Mouse (Mus musculus): ENCODE measurements around the gene Stmnd1. TPM values are rescaled to one million over a fixed set of nuclear protein-coding genes. Genes with fewer than 3 reads are reported as not detected.

The Stmnd1 gene
- polyA plus RNA-seq, 1 experiment from 2014 or later, result 0.23 TPM

DNA sequence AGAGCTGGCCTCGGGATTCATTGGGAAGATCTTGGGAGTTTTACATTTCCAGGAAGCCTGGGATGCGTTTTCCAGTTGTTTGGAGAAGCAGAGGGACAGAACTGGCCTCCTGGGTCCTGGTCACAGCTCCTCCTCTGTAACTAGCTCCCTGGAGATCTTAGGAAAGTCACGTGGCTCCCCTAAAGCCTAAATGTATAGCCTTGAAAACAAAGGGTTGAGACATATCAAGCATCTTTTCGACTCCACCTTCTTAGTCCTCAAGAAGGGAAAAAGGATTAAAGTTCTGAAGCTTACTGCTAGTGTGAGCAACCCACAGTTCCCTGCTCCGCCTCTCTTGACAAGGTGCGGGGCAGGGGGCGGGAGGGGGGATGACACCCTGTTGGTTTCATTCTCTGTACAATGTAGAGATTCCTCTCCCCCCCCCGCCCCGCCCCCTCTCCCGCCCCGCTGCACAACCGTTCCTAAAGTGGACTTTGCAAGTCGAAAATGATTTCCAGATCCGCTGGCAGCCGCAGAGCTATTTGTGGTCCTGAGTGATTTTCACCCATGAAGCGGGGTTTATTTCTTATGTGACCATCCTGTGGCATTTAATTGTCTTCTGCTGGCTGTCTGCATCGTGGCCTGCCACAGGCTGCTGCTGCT, 589 bp upstream of the Stmnd1 start:
- Histone ChIP-seq H3K27me3 (replicated peaks; ENCODE audit: control insufficient read depth, insufficient read depth, low read length) (no peaks in the 10 kb centered on the region), H3K4me3 (ENCODE audit: low read length) (no peak overlapping the region), H3K9me3 (ENCODE audit: control insufficient read depth, low read length) (no peaks in the 10 kb centered on the region), H3K27ac (ENCODE audit: low read depth, low read length) (no peak overlapping the region), H3K4me2 (ENCODE audit: low read length) (peak overlapping the region; percentile 36), H3K36me3 (ENCODE audit: control insufficient read depth, insufficient read depth, low read length) (no peaks in the 10 kb centered on the region), H3K4me1 (ENCODE audit: control insufficient read depth, insufficient read depth, low read depth, low read length) (peaks cover 7% of the 10 kb centered on the region; the same call in 1 of the 2 replicates), H3K9ac (ENCODE audit: low read depth, low read length) (0 out of 2 replicates have a peak overlapping the region, but pooled peaks have one; percentile 10)
- WGBS, result 8% methylated on average over 17 of the region's 17 CpGs
- ATAC-seq, result no peak

DNA sequence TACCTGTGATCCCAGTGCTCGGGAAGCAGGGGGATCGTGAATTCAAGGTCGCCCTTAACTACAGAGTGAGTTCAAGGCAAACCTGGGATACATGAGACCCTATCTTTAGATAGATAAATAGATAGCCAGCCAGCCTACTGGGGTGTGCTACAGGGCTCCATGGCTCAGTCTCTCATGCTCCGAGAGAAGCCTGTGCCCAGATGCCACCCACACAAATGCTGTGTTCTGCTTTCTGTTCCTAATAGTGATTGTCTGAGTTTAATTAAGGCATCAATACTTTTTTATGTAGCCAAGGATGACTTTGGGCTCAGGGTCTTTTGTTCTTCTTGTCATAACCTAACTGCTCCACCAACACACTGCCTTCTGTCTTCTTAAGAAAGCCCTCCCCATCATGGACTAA, 2.2 kb downstream of the Stmnd1 start:
- Histone ChIP-seq H3K4me3 (ENCODE audit: low read length) (no peak overlapping the region), H3K4me1 (ENCODE audit: control insufficient read depth, insufficient read depth, low read depth, low read length) (peaks cover 3% of the 10 kb centered on the region; the same call in 1 of the 2 replicates), H3K27me3 (replicated peaks; ENCODE audit: control insufficient read depth, insufficient read depth, low read length) (no peaks in the 10 kb centered on the region), H3K27ac (ENCODE audit: low read depth, low read length) (no peak overlapping the region), H3K9ac (ENCODE audit: low read depth, low read length) (no peak overlapping the region), H3K36me3 (ENCODE audit: control insufficient read depth, insufficient read depth, low read length) (no peaks in the 10 kb centered on the region), H3K9me3 (ENCODE audit: control insufficient read depth, low read length) (no peaks in the 10 kb centered on the region), H3K4me2 (ENCODE audit: low read length) (no peak overlapping the region)
- ATAC-seq, result no peak
- 99% methylated on average over 4 of the region's 4 CpGs for WGBS

DNA sequence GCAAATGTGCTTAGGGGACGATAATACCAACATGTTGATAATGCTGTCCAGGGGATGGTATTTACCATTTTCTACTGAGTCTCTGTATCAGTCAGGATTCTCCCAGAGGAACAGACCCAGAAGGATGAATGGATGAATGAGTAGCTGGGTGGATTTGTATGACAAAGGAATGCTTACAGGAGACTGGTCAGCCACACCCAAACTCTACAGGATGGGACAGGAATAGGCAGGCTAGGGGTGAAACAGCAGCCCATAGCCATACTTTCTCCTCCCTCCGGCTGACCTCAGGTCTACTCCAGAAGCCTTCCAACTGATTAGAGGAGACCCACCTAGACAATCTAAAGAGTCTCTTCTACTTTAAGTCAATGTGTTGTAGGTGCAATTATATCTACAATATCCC, 9.0 kb downstream of the Stmnd1 start:
- ATAC-seq, result no peak
- WGBS, result 95% methylated on average over 2 of the region's 2 CpGs
- Histone ChIP-seq H3K9ac (ENCODE audit: low read depth, low read length) (no peak overlapping the region), H3K4me2 (ENCODE audit: low read length) (no peak overlapping the region), H3K9me3 (ENCODE audit: control insufficient read depth, low read length) (0 out of 2 replicates have a peak, but pooled peaks cover 2% of the 10 kb centered on the region), H3K4me3 (ENCODE audit: low read length) (no peak overlapping the region), H3K4me1 (ENCODE audit: control insufficient read depth, insufficient read depth, low read depth, low read length) (no peaks in the 10 kb centered on the region), H3K27ac (ENCODE audit: low read depth, low read length) (no peak overlapping the region), H3K36me3 (ENCODE audit: control insufficient read depth, insufficient read depth, low read length) (no peaks in the 10 kb centered on the region), H3K27me3 (replicated peaks; ENCODE audit: control insufficient read depth, insufficient read depth, low read length) (no peaks in the 10 kb centered on the region)

DNA sequence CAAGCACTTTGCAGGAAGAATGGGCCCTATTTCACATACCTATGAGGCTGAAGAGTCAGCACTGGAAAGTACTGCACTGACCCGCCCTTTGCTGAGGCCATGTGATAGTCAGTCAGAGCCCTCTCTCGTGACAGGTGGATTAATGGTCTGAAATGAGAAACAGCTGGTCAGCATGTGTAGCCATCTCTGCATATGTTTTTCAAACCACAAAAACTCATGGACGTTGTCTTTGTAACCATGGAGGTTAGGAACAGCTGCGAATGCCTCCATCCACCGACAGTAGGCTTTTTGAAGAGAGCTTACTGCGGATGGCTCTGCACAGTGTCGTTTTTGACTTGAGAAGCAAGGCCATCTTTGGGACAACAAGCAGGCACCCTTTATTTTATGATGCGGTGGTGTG, 14.3 kb downstream of the Stmnd1 start:
- Histone ChIP-seq H3K9me3 (ENCODE audit: control insufficient read depth, low read length) (0 out of 2 replicates have a peak, but pooled peaks cover 2% of the 10 kb centered on the region), H3K36me3 (ENCODE audit: control insufficient read depth, insufficient read depth, low read length) (no peaks in the 10 kb centered on the region), H3K4me2 (ENCODE audit: low read length) (no peak overlapping the region), H3K27ac (ENCODE audit: low read depth, low read length) (no peak overlapping the region), H3K4me1 (ENCODE audit: control insufficient read depth, insufficient read depth, low read depth, low read length) (no peaks in the 10 kb centered on the region), H3K4me3 (ENCODE audit: low read length) (no peak overlapping the region), H3K9ac (ENCODE audit: low read depth, low read length) (no peak overlapping the region), H3K27me3 (replicated peaks; ENCODE audit: control insufficient read depth, insufficient read depth, low read length) (no peaks in the 10 kb centered on the region)
- ATAC-seq, result no peak
- whole genome bisulfite sequencing, result 77% methylated on average over 8 of the region's 8 CpGs

DNA sequence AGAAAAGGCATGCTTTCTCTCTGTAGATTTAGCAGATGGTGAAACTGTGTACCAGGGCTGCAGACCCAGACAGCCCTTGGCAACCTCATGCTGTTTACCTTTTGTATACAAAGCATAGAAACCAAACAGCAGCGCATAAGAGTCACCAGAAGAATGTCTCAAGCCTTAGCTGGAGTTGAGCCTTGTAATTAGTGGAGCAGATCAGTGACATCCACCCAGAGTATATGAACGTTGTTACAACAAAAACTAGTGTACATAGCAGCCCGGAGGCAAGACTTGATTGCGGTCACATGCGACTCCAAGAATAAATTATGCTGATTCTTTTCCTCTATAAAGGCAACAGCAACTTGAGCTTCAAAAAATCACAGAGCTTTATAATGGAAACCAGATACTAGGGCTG, 14.9 kb downstream of the Stmnd1 start:
- WGBS, result 81% methylated on average over 5 of the region's 5 CpGs

DNA sequence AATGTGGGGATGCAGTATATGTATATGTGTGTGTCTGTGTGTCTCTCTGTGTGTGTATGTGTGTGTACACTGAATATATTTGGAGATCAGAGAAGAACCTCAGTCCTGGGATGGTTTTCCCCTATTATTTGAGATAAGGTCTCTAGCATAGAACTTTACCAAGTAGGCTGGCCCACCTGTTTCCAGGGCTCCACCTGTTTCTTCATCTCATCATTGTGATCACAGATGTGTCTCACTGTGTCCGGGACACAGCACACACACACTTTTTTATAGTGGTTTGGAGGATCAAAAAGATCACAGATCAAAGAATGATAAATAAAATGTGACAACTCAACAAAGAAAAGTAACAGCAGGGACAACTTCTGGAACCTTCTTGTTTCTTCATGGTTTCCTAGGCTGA, 17.0 kb downstream of the Stmnd1 start:
- no peak for ATAC-seq
- WGBS, result 74% methylated on average over 1 of the region's 1 CpGs
- no peaks in the 10 kb centered on the region for H3K27me3 ChIP-seq (replicated peaks; ENCODE audit: control insufficient read depth, insufficient read depth, low read length)

More for the DNA sequence above, 14.9 kb downstream of the Stmnd1 start:
- H3K36me3 ChIP-seq (ENCODE audit: control insufficient read depth, insufficient read depth, low read length), result no peaks in the 10 kb centered on the region
- H3K27ac ChIP-seq (ENCODE audit: low read depth, low read length), result no peak overlapping the region
- ATAC-seq, result no peak
- H3K4me3 ChIP-seq (ENCODE audit: low read length), result no peak overlapping the region
- no peaks in the 10 kb centered on the region for H3K4me1 ChIP-seq (ENCODE audit: control insufficient read depth, insufficient read depth, low read depth, low read length)
- 0 out of 2 replicates have a peak, but pooled peaks cover 2% of the 10 kb centered on the region for H3K9me3 ChIP-seq (ENCODE audit: control insufficient read depth, low read length)
- H3K27me3 ChIP-seq (replicated peaks; ENCODE audit: control insufficient read depth, insufficient read depth, low read length), result no peaks in the 10 kb centered on the region
- H3K9ac ChIP-seq (ENCODE audit: low read depth, low read length), result no peak overlapping the region
- no peak overlapping the region for H3K4me2 ChIP-seq (ENCODE audit: low read length)

DNA sequence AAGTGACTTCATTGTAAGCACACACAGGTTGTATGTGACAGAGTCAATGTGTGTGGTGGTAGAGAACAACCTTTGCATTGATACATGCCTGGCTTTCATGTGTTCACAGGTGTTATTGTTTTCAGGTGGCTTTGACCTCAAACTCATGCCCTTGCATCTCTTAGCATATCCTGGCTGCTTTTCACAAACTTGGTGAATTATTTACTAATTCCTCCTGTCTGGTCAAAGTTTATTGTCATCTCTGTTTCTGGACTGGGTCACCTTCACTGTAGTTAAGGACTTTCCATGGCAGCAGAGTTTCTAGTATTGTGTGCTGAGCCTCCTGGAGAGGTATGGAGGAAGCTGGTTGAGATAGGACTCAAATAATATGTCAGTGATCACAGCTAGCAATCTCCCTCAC, 20.8 kb downstream of the Stmnd1 start:
- Histone ChIP-seq H3K27ac (ENCODE audit: low read depth, low read length) (no peak overlapping the region), H3K36me3 (ENCODE audit: control insufficient read depth, insufficient read depth, low read length) (no peaks in the 10 kb centered on the region), H3K27me3 (replicated peaks; ENCODE audit: control insufficient read depth, insufficient read depth, low read length) (no peaks in the 10 kb centered on the region), H3K4me1 (ENCODE audit: control insufficient read depth, insufficient read depth, low read depth, low read length) (no peaks in the 10 kb centered on the region), H3K9me3 (ENCODE audit: control insufficient read depth, low read length) (no peaks in the 10 kb centered on the region), H3K4me3 (ENCODE audit: low read length) (no peak overlapping the region), H3K9ac (ENCODE audit: low read depth, low read length) (no peak overlapping the region), H3K4me2 (ENCODE audit: low read length) (no peak overlapping the region)
- no peak for ATAC-seq

More for the DNA sequence above, 17.0 kb downstream of the Stmnd1 start:
- no peak overlapping the region for H3K27ac ChIP-seq (ENCODE audit: low read depth, low read length)
- no peaks in the 10 kb centered on the region for H3K4me1 ChIP-seq (ENCODE audit: control insufficient read depth, insufficient read depth, low read depth, low read length)
- H3K4me2 ChIP-seq (ENCODE audit: low read length), result no peak overlapping the region
- H3K36me3 ChIP-seq (ENCODE audit: control insufficient read depth, insufficient read depth, low read length), result no peaks in the 10 kb centered on the region
- no peak overlapping the region for H3K9ac ChIP-seq (ENCODE audit: low read depth, low read length)
- H3K4me3 ChIP-seq (ENCODE audit: low read length), result no peak overlapping the region
- H3K9me3 ChIP-seq (ENCODE audit: control insufficient read depth, low read length), result no peaks in the 10 kb centered on the region

DNA sequence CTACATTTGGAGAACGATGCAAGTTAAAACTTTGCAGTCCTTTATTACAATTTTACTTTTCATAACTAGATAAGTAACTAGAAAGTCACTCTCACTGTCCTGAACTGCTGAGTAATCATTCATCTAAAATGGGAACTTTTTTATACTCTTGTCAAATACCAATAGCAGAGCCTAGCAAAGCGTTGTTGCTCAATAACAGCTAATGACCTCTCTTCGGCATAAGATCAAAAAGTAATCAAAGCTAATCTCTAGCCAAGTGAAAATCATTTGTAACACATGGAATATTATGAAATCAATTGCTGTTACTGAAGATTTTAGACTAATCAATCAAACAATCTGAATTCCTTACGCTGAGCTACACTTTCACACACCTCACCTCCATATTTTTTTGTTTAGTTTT, 24.2 kb downstream of the Stmnd1 start:
- Histone ChIP-seq H3K9me3 (ENCODE audit: control insufficient read depth, low read length) (no peaks in the 10 kb centered on the region), H3K4me1 (ENCODE audit: control insufficient read depth, insufficient read depth, low read depth, low read length) (no peaks in the 10 kb centered on the region), H3K4me3 (ENCODE audit: low read length) (no peak overlapping the region), H3K27ac (ENCODE audit: low read depth, low read length) (no peak overlapping the region), H3K9ac (ENCODE audit: low read depth, low read length) (no peak overlapping the region), H3K36me3 (ENCODE audit: control insufficient read depth, insufficient read depth, low read length) (no peaks in the 10 kb centered on the region), H3K4me2 (ENCODE audit: low read length) (no peak overlapping the region), H3K27me3 (replicated peaks; ENCODE audit: control insufficient read depth, insufficient read depth, low read length) (no peaks in the 10 kb centered on the region)
- 92% methylated on average over 4 of the region's 4 CpGs for WGBS
- no peak for ATAC-seq

DNA sequence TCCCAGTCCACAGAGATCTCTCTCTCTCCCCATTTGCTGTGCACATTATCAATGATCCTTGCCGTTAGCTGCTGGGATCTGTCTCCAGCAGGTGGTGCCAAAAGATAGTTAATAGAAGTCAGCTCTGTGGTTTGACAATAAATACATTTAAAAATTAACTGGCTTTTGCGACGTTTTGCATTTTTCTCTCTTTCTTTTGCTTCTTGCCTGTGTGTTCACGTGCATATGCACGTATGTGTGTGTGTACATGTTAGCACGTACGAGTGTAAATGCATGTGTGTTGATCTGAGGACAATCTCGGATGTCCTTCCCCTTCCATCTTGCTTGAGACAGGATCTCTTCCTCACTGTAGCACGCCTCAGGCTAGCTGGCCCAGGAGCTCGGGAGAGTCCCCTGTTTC, 37.3 kb downstream of the Stmnd1 start:
- WGBS, result 46% methylated on average over 10 of the region's 10 CpGs
- ATAC-seq, result no peak

More for the DNA sequence above, 37.3 kb downstream of the Stmnd1 start:
- Histone ChIP-seq H3K4me3 (ENCODE audit: low read length) (no peak overlapping the region), H3K9ac (ENCODE audit: low read depth, low read length) (no peak overlapping the region; the same call in 1 of the 2 replicates), H3K27ac (ENCODE audit: low read depth, low read length) (no peak overlapping the region), H3K36me3 (ENCODE audit: control insufficient read depth, insufficient read depth, low read length) (no peaks in the 10 kb centered on the region), H3K9me3 (ENCODE audit: control insufficient read depth, low read length) (no peaks in the 10 kb centered on the region; the same call in 1 of the 2 replicates), H3K27me3 (replicated peaks; ENCODE audit: control insufficient read depth, insufficient read depth, low read length) (no peaks in the 10 kb centered on the region), H3K4me1 (ENCODE audit: control insufficient read depth, insufficient read depth, low read depth, low read length) (no peaks in the 10 kb centered on the region), H3K4me2 (ENCODE audit: low read length) (peak overlapping the region; percentile 23; the same call in 1 of the 2 replicates)
